Mouse (Mus musculus): ENCODE results near the gene Bmp4.
A peak's percentile ranks its signal among the peaks of the same experiment; 100 is the strongest.

The Bmp4 gene

DNA sequence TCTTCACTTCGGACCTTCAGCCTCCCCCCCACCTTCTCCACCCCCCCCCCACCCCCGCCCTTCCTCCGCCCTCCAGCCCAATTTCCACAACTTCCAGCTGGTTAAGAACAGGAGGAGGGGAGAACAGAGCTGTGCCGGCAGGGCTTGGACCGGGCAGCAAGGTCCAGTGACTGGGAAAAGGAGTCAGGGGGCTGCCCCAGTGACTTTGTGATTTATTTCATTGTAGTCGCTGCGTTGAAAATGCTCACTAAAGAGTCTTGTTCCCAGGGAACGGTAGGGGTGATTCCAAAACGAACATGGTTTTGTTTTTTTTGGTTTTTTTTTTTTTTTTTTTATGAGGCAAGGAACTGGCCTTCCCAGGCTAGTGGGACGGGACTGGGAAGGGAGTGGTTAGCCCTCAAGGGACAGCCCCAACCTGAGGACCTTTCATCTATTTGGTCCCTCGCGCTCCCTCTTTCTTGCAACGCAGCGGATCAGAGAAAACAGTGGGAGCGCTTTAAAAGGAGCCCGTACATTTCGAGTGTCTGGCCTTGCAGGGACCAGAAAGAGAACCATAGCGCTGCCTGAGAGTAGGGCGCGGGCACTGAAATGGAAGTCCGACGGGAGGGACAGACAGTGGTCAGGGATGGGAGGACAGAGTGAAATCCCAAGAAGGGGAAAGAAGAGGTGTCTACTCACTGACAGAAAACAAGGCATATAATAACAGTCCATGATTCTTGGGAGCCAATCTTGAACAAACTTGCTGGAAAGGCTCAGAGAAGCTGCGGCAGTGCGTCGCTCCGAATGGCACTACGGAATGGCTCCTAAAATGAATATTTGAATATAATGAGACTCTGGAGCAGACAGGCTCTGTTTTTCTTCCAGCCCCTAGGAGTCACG is 3.8 kb downstream of the Bmp4 start:
- DNase-seq (ENCODE audit: low spot score), result no peak

DNA sequence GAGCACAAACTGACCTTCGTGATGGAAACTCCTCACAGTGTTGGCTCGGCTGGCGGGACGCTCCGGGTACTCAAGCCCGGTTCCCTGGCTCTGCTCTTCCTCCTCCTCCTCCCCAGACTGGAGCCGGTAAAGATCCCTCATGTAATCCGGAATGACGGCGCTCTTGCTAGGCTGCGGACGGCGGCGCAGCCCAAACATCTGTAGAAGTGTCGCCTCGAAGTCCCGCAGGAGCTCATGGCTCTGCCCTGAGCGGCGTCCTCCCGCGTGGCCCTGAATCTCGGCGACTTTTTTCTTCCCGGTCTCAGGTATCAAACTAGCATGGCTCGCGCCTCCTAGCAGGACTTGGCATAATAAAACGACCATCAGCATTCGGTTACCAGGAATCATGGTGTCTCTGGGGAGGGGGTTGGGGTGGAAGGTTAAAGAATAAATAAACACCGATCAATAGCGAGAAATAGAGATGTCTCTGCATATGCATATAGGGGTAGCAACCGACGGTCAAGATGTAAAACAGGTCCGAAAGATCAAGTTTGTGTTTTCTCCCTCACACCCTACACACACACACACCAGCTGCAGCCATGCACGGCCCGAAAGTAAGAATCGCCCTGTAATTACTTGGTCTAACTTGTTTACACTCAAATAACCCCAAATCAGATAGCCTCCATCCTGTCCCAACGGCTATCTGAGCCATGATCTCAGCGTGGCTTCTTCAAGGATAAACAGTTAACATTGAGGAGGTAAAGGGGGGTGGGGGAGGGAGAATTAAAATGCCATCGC is 4.6 kb downstream of the Bmp4 start:
- no peak for DNase-seq (ENCODE audit: low spot score)

DNA sequence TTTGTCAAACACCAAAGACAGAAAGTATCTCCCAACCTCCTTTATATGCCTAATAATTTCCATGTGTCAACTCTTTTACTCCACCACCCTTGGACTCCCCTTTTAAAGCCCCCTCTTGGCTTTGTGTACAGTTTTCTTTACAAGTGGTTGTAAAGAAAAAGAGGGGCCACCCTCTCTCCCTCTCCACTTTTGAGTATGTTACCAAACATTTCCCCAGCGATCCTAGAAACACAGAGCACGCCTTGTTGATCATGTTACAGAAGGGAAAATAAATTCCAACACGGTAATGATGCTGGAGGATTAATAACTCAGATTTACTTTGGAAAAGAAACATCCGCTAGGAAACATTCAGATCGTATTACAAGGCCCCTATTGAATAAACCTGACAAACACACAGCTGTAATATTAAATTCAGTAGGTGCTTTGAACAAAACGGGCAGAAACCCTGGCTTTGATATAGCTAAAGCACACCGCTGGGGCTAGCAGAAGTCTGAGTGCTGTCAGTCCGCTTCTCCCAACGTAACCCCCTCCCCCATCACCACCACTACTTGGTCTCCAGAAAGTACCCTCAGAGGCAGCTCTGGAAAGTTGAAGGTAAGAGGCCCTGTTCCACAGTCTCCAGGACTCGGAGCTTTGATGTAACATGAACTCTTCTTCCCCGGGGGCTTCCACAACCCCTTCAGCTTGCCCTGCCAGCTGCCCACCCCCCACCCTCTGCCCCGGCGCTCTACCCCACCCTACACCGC is 5.3 kb downstream of the Bmp4 start:
- DNase-seq (ENCODE audit: low spot score), result no peak

DNA sequence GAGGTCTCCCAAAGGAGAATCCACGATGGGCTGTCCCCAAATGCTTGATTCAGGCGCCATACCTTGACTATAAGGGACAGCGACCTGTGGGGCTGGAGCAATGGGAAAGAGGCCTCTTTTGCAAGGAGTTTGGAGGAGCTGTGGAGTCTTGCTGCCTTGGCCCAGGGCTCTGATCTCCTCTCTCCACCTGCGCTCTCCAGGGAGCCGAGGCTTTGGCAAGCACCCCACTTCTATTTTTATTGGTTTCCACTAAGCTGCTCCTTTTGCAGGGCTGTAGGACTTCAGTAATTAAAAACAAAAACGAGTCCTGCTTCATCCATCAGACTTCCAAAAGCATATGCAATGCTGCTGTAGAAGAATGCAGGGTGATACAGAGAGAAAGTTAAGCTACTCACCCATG is 9.0 kb downstream of the Bmp4 start:
- no peak for DNase-seq (ENCODE audit: low spot score)

DNA sequence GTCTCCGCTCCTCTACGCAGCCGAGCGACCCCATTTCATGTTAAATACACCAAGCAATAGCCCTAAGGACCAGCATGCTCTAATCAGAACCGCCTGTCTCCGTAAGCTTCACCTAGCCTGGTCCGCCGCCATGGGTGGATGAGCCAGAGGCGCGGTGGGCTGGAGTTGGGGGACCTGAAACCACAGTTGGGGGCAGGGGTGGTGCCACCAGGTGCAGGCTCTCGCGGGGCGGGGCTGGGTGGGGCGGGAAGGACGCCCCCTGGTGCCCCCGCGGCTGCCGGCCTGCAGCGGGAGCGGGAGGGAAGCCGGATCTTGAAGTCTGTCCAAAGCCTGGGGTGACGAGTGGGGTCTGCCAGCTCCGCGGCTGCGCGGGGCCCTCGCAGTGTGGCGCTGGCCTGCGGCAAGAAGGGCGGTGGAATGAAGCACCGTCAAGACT is 10.2 kb downstream of the Bmp4 start:
- peak; percentile 50 for DNase-seq (ENCODE audit: low spot score)

DNA sequence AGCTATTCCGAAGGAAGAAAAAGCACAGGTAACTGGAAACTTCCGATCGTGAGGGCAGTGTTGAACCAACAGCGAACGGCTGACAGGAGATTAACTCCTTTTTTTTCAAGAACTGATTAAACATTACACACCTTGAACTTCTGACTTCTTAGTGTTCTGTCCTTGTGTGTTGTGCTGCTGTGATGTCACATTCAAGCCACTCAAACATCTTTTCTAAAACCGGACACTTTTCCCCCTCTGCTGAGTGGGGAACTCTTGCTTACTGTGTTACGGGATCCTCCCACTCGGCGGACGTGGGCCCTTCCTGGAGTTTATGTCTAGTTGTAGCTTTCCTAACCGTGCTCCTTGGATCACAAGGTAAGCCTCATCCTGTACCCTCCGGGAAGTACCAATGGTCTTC is 11.2 kb downstream of the Bmp4 start, which contains the start of gene Gm15217:
TSS of gene Gm15217 (plus strand) at position 130 of the 400 bp plus-strand sequence.
- no peak for DNase-seq (ENCODE audit: low spot score)

DNA sequence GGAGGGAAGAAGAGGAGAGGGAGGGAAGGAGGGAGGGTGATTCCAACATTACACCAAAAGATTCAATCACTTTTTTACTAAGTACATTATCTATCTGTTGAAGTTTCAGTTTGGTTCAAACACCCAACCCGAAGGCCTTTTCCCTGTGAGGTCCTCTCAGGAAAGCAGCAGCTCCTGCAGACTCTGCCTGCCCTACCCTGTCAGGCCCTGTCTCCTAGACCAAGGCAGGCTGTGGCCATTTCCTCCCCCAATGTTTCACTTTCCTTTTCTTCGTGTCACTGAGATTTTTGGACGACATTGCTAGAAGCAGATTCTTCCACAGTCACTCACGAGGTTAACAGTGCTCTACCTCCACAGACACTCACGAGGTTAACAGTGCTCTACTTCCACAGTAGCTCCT is 14.7 kb downstream of the Bmp4 start:
- DNase-seq (ENCODE audit: low spot score), result no peak

DNA sequence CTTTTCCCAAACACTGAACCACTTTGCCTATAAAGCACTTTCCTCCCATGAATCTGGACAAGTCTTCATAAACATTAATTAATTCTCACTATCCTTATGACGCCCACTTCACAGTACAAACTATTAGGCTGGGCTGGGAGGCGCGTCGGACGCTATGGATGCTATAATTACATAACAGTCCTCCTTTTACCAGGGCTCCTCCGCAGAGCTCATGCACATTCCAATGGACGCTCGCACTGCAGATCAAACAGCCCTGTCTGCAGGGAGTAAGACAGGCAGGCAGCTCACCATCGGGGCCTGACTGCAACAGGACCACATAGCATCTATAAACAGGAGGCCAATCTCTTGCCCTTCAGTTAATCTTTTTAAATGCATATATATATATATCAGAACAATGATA is 18.0 kb downstream of the Bmp4 start:
- no peak for DNase-seq (ENCODE audit: low spot score)

DNA sequence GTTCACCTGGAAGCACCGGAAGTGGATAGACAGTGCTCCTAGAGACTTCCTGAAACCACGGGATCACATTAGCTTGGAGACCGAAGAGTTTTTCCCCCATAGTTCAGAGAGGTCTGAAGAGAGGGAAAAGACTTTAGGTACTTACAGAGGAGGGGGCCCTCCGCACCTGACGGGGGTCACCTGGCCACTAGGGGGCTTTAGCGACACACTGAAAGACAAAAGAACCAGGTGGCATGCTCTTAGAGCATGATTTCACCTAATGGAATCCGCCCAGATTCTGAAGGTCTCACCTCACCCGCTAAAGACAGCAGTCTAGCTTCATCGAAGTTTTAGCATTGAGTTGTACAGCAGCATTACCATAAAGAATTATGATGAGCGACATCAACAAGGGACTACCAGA is 27.3 kb downstream of the Bmp4 start:
- DNase-seq (ENCODE audit: low spot score), result no peak

DNA sequence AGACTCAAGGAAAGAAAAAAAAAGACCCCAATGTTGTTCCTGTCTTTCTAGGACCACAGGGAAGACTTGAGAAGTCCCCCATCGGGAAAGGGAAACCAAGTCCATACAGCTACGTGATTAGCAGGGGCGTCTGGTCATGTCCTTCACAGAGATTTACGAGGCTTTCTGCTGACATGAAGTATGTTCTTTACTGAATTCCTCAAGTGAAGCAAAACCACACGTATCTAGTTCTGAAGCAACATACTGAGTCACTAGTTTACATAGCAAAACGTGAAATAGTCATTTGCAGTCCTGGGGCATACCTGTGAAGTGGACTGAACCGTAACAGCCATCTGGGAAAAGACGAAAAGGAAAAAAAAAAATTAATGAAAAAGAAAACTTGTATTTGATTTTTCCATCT is 32.8 kb downstream of the Bmp4 start:
- no peak for DNase-seq (ENCODE audit: low spot score)

DNA sequence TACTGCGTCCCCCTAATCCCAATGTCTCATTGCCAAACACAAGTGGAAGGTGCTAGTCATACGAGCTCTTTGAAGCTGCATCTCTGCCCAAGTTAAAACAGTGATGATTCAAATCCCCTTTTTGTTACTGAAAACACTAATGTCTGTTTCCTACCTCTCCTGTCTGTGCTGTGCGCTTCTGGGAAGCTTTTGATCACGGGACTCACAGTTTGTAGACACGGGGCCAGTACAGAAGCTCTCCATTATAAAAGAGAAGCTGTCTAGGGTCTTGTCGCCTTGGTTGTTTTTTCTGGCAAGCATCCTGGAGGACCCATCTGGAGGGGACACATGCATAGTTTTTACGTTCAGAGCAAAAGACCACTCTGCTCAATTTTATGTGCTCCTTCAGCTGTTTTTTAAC is 33.2 kb downstream of the Bmp4 start:
- no peak for DNase-seq (ENCODE audit: low spot score)

DNA sequence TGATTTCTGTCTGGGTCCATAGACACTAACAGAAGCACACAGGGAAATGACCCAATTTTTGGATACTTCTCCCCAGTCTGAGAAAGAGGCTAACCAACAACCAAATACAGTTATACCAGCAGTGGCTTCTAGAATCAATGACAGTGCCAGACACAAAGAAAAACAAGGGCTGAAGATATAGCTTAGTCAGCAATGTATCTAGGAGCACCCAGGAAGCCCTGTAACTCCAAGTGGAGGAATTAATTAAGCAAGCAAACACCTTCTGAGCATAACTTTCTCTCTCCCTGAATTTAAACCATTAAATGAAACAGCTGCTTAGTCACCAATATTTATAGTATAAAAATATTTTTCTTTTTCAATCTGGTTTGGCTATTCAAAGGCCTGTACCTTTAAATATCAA is 45.7 kb downstream of the Bmp4 start:
- no peak for DNase-seq (ENCODE audit: low spot score)

DNA sequence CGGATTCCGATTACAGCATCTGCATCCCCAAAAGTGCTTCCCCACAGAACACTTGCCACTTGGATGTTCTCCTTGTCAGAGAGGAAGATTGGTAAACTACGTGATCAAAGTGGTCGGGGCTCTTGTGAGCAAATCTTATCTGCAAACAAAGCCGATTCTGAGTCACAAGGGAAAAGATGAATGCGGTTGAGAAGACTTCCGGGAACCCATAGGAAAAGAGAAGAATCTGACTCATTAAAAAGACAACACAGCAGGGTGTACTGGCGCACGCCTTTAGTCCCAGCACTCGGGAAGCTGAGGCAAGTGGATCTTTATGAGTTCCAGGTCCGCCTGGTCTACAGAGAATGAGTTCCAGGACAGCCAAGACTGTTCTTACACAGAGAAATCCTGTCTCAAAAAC is 51.7 kb downstream of the Bmp4 start:
- DNase-seq (ENCODE audit: low spot score), result no peak
